21 mouse cellular contexts compared by ENCODE assay signal in genomic region chr16:73504759-73505158, GRCm38 (mm10).
"Had no signal": no experiment of that assay in that cellular context is flagged by ENCODE, and none has a peak within 500 bp of the region (broad histone marks: within the 10 kb centered on the region; RNA-seq: fewer than 3 reads in every experiment).

No protein-coding gene starts in this region.

- H3K9ac ChIP-seq: liver, embryonic 13.5 days; liver, embryonic 15.5 days; liver, postnatal 0 days; lung, embryonic 15.5 days; midbrain, embryonic 12.5 days; neural tube, embryonic 13.5 days; neural tube, embryonic 15.5 days; stomach, embryonic 15.5 days had no signal

- H3K36me3 ChIP-seq: liver, embryonic 13.5 days; liver, embryonic 15.5 days; lung, embryonic 15.5 days; midbrain, embryonic 10.5 days; midbrain, embryonic 12.5 days; neural tube, embryonic 13.5 days; neural tube, embryonic 15.5 days; stomach, embryonic 15.5 days had no signal

- H3K9me3 ChIP-seq: liver, embryonic 13.5 days; liver, embryonic 15.5 days; lung, embryonic 15.5 days; midbrain, embryonic 10.5 days; midbrain, embryonic 12.5 days; neural tube, embryonic 13.5 days; neural tube, embryonic 15.5 days; stomach, embryonic 15.5 days had no signal

- H3K4me1 ChIP-seq: liver, embryonic 13.5 days; liver, embryonic 15.5 days; lung, embryonic 15.5 days; midbrain, embryonic 10.5 days; midbrain, embryonic 12.5 days; neural tube, embryonic 15.5 days; stomach, embryonic 15.5 days had no signal

- H3K27me3 ChIP-seq: liver, embryonic 13.5 days; liver, embryonic 15.5 days; lung, embryonic 15.5 days; midbrain, embryonic 12.5 days; neural tube, embryonic 15.5 days; stomach, embryonic 15.5 days had no signal

- H3K4me2 ChIP-seq: liver, embryonic 13.5 days; liver, embryonic 15.5 days; lung, embryonic 15.5 days; midbrain, embryonic 12.5 days; neural tube, embryonic 13.5 days; neural tube, embryonic 15.5 days; stomach, embryonic 15.5 days had no signal

- DNase-seq: liver, embryonic 13.5 days; liver, postnatal 0 days; lung, adult 2 months; lung, postnatal 14 days; lung, postnatal 4 days; midbrain, embryonic 14.5 days; right cerebral cortex, adult 18-20 months; right cerebral cortex, postnatal 14 days; thymus, adult 2 months; thymus, postnatal 25 days; thymus, postnatal 4 days had no signal

- H3K4me3 ChIP-seq: liver, embryonic 13.5 days; liver, embryonic 15.5 days; lung, embryonic 15.5 days; midbrain, embryonic 10.5 days; midbrain, embryonic 12.5 days; myocyte; neural tube, embryonic 13.5 days; neural tube, embryonic 15.5 days; stomach, embryonic 15.5 days had no signal

- ATAC-seq: liver, postnatal 0 days; lung, postnatal 0 days had no signal

- H3K27ac ChIP-seq: liver, embryonic 13.5 days; liver, embryonic 15.5 days; lung, embryonic 15.5 days; midbrain, embryonic 10.5 days; midbrain, embryonic 12.5 days; neural tube, embryonic 13.5 days; neural tube, embryonic 15.5 days; stomach, embryonic 15.5 days; stomach, postnatal 0 days had no signal
